Mouse (Mus musculus) midbrain, embryonic 15.5 days (tissue): ENCODE measurements around the gene Dnajb1. TPM values are rescaled to one million over a fixed set of nuclear protein-coding genes. Genes with fewer than 3 reads are reported as not detected.
"Not testable (repeated sequence)": the region's sequence is repeated elsewhere in the genome, so short reads cannot be mapped to it uniquely, and the experiment has no call there.

Experiments
- ATAC-seq: fragments of 200-750 bp; cut with Nextera tagmentation; replicated peaks from 2 replicates; pipeline ENCODE4 v1.8.0; 2017; ENCODE audit warnings: moderate TSS enrichment
- H3K27ac ChIP-seq: fragments of 300-500 bp; sonication (generic); 2 replicates; pipeline ENCODE4 v1.5.1; 2015; ENCODE audit warnings: mild to moderate bottlenecking, inconsistent platforms
- H3K27me3 ChIP-seq: fragments of 300-500 bp; sonication (generic); replicated peaks from 2 replicates; pipeline ENCODE4 v1.6.1; 2015; ENCODE audit warnings: inconsistent platforms
- H3K36me3 ChIP-seq: fragments of 300-500 bp; sonication (generic); replicated peaks from 2 replicates; pipeline ENCODE4 v1.6.1; 2015; ENCODE audit warnings: inconsistent platforms
- H3K4me1 ChIP-seq: fragments of 300-500 bp; sonication (generic); 2 replicates; pipeline ENCODE4 v1.6.1; 2015; ENCODE audit warnings: inconsistent platforms
- H3K4me2 ChIP-seq: fragments of 300-500 bp; sonication (generic); 2 replicates; pipeline ENCODE4 v1.6.1; 2015; ENCODE audit warnings: inconsistent platforms, mild to moderate bottlenecking, moderate library complexity
- H3K4me3 ChIP-seq: fragments of 300-500 bp; sonication (generic); 2 replicates; pipeline ENCODE4 v1.5.1; 2015; ENCODE audit warnings: mild to moderate bottlenecking, inconsistent platforms
- H3K9ac ChIP-seq: fragments of 300-500 bp; sonication (generic); 2 replicates; pipeline ENCODE4 v1.6.1; 2015; ENCODE audit warnings: mild to moderate bottlenecking, inconsistent platforms
- H3K9me3 ChIP-seq: fragments of 300-500 bp; sonication (generic); 2 replicates; pipeline ENCODE4 v1.6.1; 2016; ENCODE audit warnings: inconsistent platforms
- WGBS: fragments of 180-500 bp; shearing (Covaris S2); methylation state at CpG from one replicate; pipeline ENCODE4 v1.1.7; 2015; ENCODE audit warnings: mixed read lengths; 5-methylcytosine and 5-hydroxymethylcytosine counted together
- polyA plus RNA-seq: library from polyadenylated mRNA; unstranded; fragments of >200 nt; fragmentation: Nextera tagmentation; extraction: Ambion mirVana; gene quantifications from 2 replicates; pipeline ENCODE4 v1.2.1, GENCODE M21; 2015

Dnajb1 gene
- polyA plus RNA-seq = 65.2 and 65.5 TPM in 2 replicates

- Histone ChIP-seq H3K4me1 (peaks cover 25% of the 10 kb centered on the region), H3K9ac (peak within 1 kb of the TSS; percentile 79), H3K36me3 (peaks cover 28% of the 10 kb centered on the region), H3K9me3 (no peaks in the 10 kb centered on the region), H3K27ac (peak within 1 kb of the TSS; percentile 98), H3K4me2 (peak within 1 kb of the TSS; percentile 81), H3K27me3 (no peaks in the 10 kb centered on the region), H3K4me3 (peak within 1 kb of the TSS; percentile 79)
- peak; percentile 98 for ATAC-seq
- WGBS = under 1% methylated on average over 69 of the region's 69 CpGs
These were observed at the start of gene Dnajb1, which contains the start of gene Tecr for GRCm38 (mm10) chr8:83607661-83608397. Dnajb1 (plus strand) TSS chr8:83608193. Tecr (minus strand) TSS chr8:83607971.

GRCm38 (mm10) chr8:83562669-83563068 lies 45.3 kb upstream of the Dnajb1 start:
- Histone ChIP-seq H3K9ac (no peak overlapping the region), H3K9me3 (no peaks in the 10 kb centered on the region), H3K27ac (no peak overlapping the region), H3K27me3 (no peaks in the 10 kb centered on the region), H3K36me3 (no peaks in the 10 kb centered on the region), H3K4me3 (no peak overlapping the region), H3K4me2 (no peak overlapping the region), H3K4me1 (peaks cover 6% of the 10 kb centered on the region)
- 87% methylated on average over 3 of the region's 3 CpGs for WGBS
- ATAC-seq = no peak

DNA sequence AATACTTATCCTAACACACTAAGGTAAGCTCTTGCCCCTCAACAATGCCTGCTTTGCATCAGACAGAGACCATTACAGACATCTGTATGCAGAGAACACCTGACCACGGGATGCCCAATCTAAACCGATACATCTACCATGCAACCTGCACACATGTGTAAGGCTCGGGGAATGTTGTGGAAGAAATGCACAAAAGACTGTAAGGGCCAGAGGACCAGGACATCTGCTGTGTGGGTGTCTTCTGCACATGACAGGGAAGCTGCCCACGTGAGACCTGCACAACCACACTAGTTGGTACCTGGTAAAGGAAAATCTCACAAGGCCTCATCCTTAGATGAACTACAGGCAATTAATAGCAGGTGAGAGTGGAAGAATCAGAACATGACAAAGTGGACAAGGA lies 44.7 kb upstream of the Dnajb1 start:
- WGBS = 74% methylated on average over 4 of the region's 4 CpGs
- no peak overlapping the region for H3K9ac ChIP-seq
- no peak overlapping the region for H3K4me2 ChIP-seq
- H3K27ac ChIP-seq = no peak overlapping the region
- ATAC-seq = no peak
- H3K4me3 ChIP-seq = no peak overlapping the region
- H3K36me3 ChIP-seq = no peaks in the 10 kb centered on the region
- H3K9me3 ChIP-seq = no peaks in the 10 kb centered on the region
- H3K4me1 ChIP-seq = peaks cover 12% of the 10 kb centered on the region
- no peaks in the 10 kb centered on the region for H3K27me3 ChIP-seq

- Histone ChIP-seq H3K4me2 (no peak overlapping the region), H3K4me3 (no peak overlapping the region), H3K9me3 (no peaks in the 10 kb centered on the region), H3K27ac (no peak overlapping the region), H3K36me3 (peaks cover 5% of the 10 kb centered on the region; the same call in 1 of the 2 replicates), H3K27me3 (no peaks in the 10 kb centered on the region), H3K4me1 (peaks cover 21% of the 10 kb centered on the region), H3K9ac (no peak overlapping the region)
- peak; percentile 25 for ATAC-seq
- WGBS = 77% methylated on average over 9 of the region's 9 CpGs
These were observed 42.1 kb upstream of the Dnajb1 start for GRCm38 (mm10) chr8:83565731-83566375.

DNA sequence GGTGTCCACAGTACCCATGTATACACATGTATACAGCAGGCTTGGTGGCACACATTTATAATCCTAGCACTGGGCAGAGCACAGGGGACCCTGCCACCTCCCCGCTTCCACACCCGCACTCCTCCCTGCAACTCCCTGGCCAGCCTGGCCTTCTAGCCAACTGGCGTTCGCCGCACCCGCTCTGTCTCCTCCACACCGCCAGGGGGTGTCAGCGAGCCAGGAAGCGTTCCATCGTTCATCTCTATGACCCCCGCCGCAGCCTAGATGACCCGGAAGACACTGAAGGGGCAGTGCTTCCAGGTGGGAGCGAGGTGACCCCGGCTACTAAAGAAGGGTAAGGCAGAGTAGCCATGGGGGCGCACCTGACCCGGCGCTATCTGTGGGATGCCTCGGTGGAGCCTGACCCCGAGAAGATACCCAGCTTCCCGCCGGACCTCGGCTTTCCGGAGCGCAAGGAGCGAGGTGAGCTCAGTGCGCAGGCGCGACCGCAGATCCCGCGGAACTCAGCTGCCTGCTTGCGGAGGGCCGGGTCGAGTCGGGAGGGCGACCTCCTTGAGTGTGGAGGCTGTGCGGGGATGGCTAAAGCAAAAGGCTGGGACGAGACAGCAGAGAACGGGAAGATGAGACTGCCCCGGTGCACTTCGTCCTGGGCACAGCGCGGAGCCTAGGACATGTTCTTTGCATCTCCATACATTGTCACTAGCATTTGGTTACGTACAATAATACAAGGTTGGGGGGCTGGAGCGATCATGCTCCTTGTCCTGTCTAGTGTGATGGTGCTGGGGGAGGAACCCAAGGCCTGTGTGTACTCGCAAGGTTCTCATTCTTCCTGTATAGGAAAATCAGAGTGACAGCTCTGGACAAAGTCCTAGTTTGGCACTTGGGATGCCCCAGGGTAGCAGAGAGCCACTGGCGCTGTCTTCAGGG lies 41.3 kb upstream of the Dnajb1 start, which contains the start of gene Ndufb7:
TSS of gene Ndufb7 (plus strand) at position 203 of the 927 bp plus-strand sequence.
- ATAC-seq = peak; percentile 90
- H3K9ac ChIP-seq = peak within 1 kb of the TSS; percentile 75
- WGBS = 1% methylated on average over 48 of the region's 48 CpGs

DNA sequence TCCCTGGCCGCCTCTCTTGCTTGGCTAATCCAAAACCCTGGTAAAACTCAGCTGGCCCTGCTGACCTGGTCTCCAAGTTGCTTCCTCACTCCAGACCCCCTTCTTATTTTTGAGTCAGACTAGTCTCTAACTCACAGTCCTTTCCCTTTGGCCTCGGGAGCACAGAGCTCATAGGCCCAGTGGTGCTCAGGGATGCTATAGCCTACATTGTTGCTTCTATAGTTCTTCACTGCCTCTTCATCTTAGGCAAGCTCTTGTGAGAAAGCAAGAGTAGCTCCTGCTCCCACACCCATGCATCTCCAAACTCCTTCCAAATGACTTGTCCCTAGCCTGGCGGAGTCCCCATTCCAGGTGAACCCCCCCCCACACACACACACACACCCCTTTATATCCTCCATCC lies 40.3 kb upstream of the Dnajb1 start:
- Histone ChIP-seq H3K27ac (no peak overlapping the region), H3K9me3 (no peaks in the 10 kb centered on the region), H3K4me1 (peaks cover 21% of the 10 kb centered on the region), H3K36me3 (peaks cover 18% of the 10 kb centered on the region), H3K27me3 (no peaks in the 10 kb centered on the region), H3K9ac (peak overlapping the region; percentile 75; the same call in 1 of the 2 replicates), H3K4me2 (peak overlapping the region; percentile 84), H3K4me3 (peak overlapping the region; percentile 83)
- ATAC-seq = no peak
- 58% methylated on average over 3 of the region's 3 CpGs for WGBS

More for the DNA sequence above, 41.3 kb upstream of the Dnajb1 start, which contains the start of gene Ndufb7:
- Histone ChIP-seq H3K4me1 (peaks cover 21% of the 10 kb centered on the region), H3K27me3 (no peaks in the 10 kb centered on the region), H3K27ac (peak within 1 kb of the TSS; percentile 84), H3K4me3 (peak within 1 kb of the TSS; percentile 83), H3K4me2 (peak within 1 kb of the TSS; percentile 84), H3K36me3 (peaks cover 12% of the 10 kb centered on the region), H3K9me3 (no peaks in the 10 kb centered on the region)

DNA sequence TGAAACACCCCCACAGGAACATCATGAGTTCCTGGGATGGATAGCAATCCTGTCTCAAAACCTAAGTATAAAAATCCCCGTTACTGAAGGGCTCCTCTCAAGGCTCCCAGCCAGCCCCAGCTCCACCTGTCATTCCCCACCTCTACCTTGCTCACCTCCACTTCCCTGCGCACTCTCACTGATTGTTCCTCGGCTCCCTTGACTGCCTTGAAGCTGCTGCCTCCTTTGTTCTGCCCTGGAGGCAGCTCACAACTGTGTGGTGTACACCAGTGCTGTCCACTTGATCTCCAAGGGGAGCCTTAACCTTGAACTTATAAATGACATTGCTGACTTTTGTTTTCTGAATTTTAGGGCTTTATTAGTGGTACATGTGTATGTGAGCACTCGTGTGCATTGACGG lies 39.9 kb upstream of the Dnajb1 start:
- no peak for ATAC-seq
- Histone ChIP-seq H3K4me2 (peak overlapping the region; percentile 84; the same call in 1 of the 2 replicates), H3K27me3 (no peaks in the 10 kb centered on the region), H3K9ac (no peak overlapping the region), H3K4me3 (0 out of 2 replicates have a peak overlapping the region, but pooled peaks have one; percentile 83), H3K9me3 (no peaks in the 10 kb centered on the region), H3K4me1 (peaks cover 21% of the 10 kb centered on the region), H3K36me3 (peaks cover 19% of the 10 kb centered on the region), H3K27ac (no peak overlapping the region)
- 71% methylated on average over 5 of the region's 5 CpGs for WGBS

DNA sequence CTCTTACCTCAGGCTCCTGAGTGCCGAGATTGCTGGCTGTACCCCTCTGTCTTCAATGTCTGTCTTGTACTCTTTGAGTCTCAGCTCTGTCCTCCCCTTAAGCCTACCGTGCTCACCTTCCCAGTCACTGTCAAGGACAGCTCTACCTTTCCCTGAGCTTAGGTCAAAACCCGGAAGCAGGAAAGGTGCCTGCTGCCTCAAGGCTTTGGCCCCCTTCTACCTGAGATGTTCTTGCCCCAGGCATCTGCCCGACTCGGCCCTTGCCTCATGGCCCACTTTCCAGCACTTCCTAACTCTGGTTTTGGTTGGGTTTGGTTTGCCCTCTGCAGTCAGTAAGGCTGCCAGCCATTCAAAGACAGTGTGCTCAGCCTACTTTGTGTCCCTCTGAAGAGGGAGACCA lies 39.2 kb upstream of the Dnajb1 start:
- H3K36me3 ChIP-seq = peaks cover 21% of the 10 kb centered on the region
- H3K9ac ChIP-seq = no peak overlapping the region
- peaks cover 21% of the 10 kb centered on the region for H3K4me1 ChIP-seq
- H3K9me3 ChIP-seq = no peaks in the 10 kb centered on the region
- no peak for ATAC-seq
- no peak overlapping the region for H3K27ac ChIP-seq
- no peak overlapping the region for H3K4me2 ChIP-seq
- H3K27me3 ChIP-seq = no peaks in the 10 kb centered on the region
- WGBS = 79% methylated on average over 5 of the region's 5 CpGs
- no peak overlapping the region for H3K4me3 ChIP-seq

DNA sequence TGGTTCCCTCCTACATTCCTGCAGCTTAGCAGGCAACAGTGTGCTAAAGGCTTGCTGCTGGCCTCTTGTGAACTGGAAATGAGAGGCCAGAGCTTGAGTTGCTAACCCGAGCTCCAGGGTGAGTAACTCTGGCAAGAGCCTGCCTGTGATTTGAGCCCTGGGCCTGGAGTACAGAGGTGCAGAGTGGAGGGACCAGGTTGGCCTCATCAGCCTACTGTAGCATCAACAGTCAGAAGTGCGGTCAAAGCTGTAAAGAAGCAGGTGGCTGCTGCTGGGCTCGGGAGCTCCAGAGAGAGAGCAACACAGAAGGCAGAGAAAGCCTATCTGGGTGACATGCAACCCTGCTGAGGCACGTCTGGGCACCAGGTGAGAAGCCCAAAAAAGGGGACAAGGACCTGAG lies 38.8 kb upstream of the Dnajb1 start:
- Histone ChIP-seq H3K4me2 (no peak overlapping the region), H3K9ac (no peak overlapping the region), H3K9me3 (no peaks in the 10 kb centered on the region), H3K27ac (no peak overlapping the region), H3K4me3 (no peak overlapping the region), H3K36me3 (peaks cover 21% of the 10 kb centered on the region), H3K4me1 (peaks cover 22% of the 10 kb centered on the region), H3K27me3 (no peaks in the 10 kb centered on the region)
- ATAC-seq = no peak
- WGBS = 82% methylated on average over 4 of the region's 4 CpGs

DNA sequence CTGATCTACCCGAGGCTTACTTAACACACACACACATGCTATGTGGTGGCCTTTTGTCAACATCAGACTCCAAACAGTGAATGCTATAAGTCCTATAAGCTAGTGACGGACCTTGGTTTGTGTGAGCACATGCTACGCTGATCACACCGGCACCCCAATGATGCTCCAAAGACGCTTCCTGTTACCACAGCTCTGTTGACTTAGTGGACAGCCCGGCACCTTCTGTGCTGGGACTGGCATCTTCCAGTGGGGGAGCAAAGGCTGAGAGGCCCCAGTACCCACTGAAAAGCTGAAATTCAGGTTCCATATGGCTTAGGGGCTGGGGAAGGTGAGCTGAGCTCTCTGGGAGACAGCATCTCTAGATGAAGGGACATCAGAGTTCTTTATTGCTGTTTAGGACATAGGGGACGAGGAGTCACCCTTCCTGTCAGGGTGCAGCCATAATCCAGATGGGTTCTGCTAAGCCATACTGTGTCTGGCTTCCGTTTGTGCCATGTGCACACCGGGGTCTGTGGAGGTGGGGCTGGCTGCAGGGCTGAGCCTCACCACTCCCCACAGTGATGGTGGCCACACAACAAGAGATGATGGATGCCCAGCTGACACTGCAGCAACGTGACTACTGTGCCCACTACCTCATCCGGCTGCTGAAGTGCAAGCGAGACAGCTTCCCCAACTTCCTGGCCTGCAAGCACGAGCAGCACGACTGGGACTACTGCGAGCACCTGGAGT lies 37.6 kb upstream of the Dnajb1 start:
- 90% methylated on average over 15 of the region's 15 CpGs for WGBS

DNA sequence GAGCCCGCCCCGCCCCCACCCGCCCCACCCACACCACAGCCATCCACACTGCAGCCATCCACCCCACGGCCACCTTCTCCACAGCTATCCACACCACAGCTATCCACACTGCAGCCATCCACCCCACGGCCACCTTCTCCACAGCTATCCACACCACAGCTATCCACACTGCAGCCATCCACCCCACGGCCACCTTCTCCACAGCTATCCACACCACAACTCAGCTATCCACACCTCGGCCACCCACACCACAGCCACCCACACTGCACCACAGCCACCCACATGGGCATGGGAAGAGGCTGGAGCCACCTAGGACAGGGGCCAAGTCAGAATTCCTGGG lies 37.0 kb upstream of the Dnajb1 start:
- H3K9me3 ChIP-seq, H3K4me3 ChIP-seq, ATAC-seq, H3K27me3 ChIP-seq, H3K9ac ChIP-seq, H3K27ac ChIP-seq, H3K4me2 ChIP-seq: not testable (repeated sequence)
- peaks cover 21% of the 10 kb centered on the region for H3K36me3 ChIP-seq
- peaks cover 38% of the 10 kb centered on the region for H3K4me1 ChIP-seq
- 93% methylated on average over 7 of the region's 7 CpGs for WGBS

More for the DNA sequence above, 37.6 kb upstream of the Dnajb1 start:
- no peak overlapping the region for H3K27ac ChIP-seq
- no peaks in the 10 kb centered on the region for H3K9me3 ChIP-seq
- H3K9ac ChIP-seq = no peak overlapping the region
- peaks cover 33% of the 10 kb centered on the region for H3K4me1 ChIP-seq
- ATAC-seq = no peak
- no peaks in the 10 kb centered on the region for H3K27me3 ChIP-seq
- no peak overlapping the region for H3K4me3 ChIP-seq
- H3K4me2 ChIP-seq = no peak overlapping the region
- H3K36me3 ChIP-seq = peaks cover 21% of the 10 kb centered on the region
